Mouse (Mus musculus) olfactory bulb, adult 2 months (tissue): ENCODE results near the gene Ube2l3. TPM values are rescaled to one million over a fixed set of nuclear protein-coding genes. Genes with fewer than 3 reads are reported as not detected.
"Not testable (repeated sequence)": the region's sequence is repeated elsewhere in the genome, so short reads cannot be mapped to it uniquely, and the experiment has no call there.

Experiments used
- H3K27ac ChIP-seq: fragments of 200-500 bp; 2 replicates; pipeline ENCODE4 v1.5.1; 2012; ENCODE audit warnings: low read depth, low read length; ENCODE audit not compliant: insufficient read depth
- H3K4me1 ChIP-seq: fragments of 200-500 bp; 2 replicates; pipeline ENCODE4 v1.6.1; 2012; ENCODE audit warnings: low read length; ENCODE audit not compliant: control insufficient read depth, insufficient read depth
- H3K4me3 ChIP-seq: fragments of 200-500 bp; 2 replicates; pipeline ENCODE4 v1.5.1; 2012; ENCODE audit warnings: mild to moderate bottlenecking, low read depth, low read length, moderate library complexity; ENCODE audit not compliant: insufficient read depth
- CTCF ChIP-seq: fragments of 200-500 bp; IDR thresholded peaks from 2 replicates; pipeline ENCODE4 v1.5.1; 2012; ENCODE audit warnings: low read depth, mild to moderate bottlenecking, low read length, moderate library complexity; ENCODE audit not compliant: insufficient read depth
- POLR2A ChIP-seq: fragments of 200-500 bp; IDR thresholded peaks from 2 replicates; pipeline ENCODE4 v1.6.1; 2012; ENCODE audit warnings: mild to moderate bottlenecking, low read depth, low read length, moderate library complexity; ENCODE audit not compliant: insufficient read depth
- WGBS: fragments of 180-500 bp; shearing (Covaris S2); methylation state at CpG from one replicate; pipeline ENCODE4 v1.1.7; 2018; 5-methylcytosine and 5-hydroxymethylcytosine counted together
- polyA plus RNA-seq: library from polyadenylated mRNA; stranded (reverse); fragments of >200 nt; gene quantifications from 2 replicates; pipeline ENCODE4 v1.2.4, GENCODE M21; 2012; ENCODE audit warnings: low replicate concordance; ENCODE audit not compliant: missing spikeins, insufficient read depth, insufficient read length

Ube2l3 gene
- polyA plus RNA-seq, 1 experiment = not detected

DNA sequence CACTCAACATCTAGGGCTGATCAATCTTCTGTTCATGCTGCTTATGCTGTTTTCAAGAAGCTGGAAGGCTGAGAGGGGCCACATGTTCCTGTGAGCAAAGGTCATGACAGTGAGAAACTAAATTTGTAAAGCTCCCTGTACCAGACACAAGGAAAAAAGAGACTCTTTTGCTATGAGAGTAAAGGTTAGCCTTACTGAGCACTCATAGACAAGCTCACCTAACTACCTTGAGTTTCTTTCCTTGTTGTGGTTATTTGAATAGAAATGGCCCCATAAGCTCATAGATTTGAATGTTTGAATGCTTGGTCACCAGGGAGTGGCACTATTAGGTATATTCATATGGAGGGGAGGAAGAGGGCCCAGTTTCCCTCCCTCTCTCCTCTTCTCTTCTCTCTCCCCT, 35.3 kb downstream of the Ube2l3 start:
- Histone ChIP-seq H3K27ac (no peak overlapping the region), H3K4me3 (no peak overlapping the region), H3K4me1 (no peaks in the 10 kb centered on the region)
- TF ChIP-seq CTCF (no peak), POLR2A (no peak)

DNA sequence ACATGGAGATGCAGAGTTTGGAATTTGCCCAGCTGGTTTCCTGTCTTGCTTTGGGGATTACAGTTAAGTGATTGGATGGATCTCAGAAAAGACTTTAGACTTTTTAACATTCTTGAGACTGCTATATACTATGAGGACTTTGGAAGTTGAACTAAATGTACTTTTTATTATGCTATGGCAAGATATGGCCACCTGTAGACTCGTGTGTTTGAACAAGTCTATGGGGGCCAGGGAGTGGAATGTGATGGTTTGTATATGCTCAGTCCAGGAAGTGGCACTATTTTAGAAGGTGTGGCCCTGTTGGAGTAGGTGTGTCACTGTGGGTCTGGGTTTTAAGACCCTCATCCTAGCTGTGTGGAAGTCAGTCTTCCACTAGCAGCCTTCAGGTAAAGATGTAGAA, 37.0 kb downstream of the Ube2l3 start:
- H3K4me1 ChIP-seq = not testable (repeated sequence)

GRCm38 (mm10) chr16:17154346-17154745, 48.1 kb downstream of the Ube2l3 start:
- TF ChIP-seq POLR2A = no peak
- no peak for TF ChIP-seq CTCF

More for the DNA sequence above, 37.0 kb downstream of the Ube2l3 start:
- H3K27ac ChIP-seq, H3K4me3 ChIP-seq: not testable (repeated sequence)
- WGBS = 98% methylated on average over 1 of the region's 1 CpGs

GRCm38 (mm10) chr16:17151874-17152273, 50.6 kb downstream of the Ube2l3 start:
- H3K4me1 ChIP-seq = peaks cover 20% of the 10 kb centered on the region
- no peak overlapping the region for H3K4me3 ChIP-seq
- no peak for TF ChIP-seq CTCF
- no peak for TF ChIP-seq POLR2A
- 98% methylated on average over 4 of the region's 4 CpGs for WGBS
- no peak overlapping the region for H3K27ac ChIP-seq

More at GRCm38 (mm10) chr16:17154346-17154745, 48.1 kb downstream of the Ube2l3 start:
- H3K27ac ChIP-seq = peak overlapping the region; percentile 46; the same call in 1 of the 2 replicates
- peaks cover 3% of the 10 kb centered on the region; the same call in 1 of the 2 replicates for H3K4me1 ChIP-seq
- WGBS = 88% methylated on average over 2 of the region's 2 CpGs
- H3K4me3 ChIP-seq = no peak overlapping the region

DNA sequence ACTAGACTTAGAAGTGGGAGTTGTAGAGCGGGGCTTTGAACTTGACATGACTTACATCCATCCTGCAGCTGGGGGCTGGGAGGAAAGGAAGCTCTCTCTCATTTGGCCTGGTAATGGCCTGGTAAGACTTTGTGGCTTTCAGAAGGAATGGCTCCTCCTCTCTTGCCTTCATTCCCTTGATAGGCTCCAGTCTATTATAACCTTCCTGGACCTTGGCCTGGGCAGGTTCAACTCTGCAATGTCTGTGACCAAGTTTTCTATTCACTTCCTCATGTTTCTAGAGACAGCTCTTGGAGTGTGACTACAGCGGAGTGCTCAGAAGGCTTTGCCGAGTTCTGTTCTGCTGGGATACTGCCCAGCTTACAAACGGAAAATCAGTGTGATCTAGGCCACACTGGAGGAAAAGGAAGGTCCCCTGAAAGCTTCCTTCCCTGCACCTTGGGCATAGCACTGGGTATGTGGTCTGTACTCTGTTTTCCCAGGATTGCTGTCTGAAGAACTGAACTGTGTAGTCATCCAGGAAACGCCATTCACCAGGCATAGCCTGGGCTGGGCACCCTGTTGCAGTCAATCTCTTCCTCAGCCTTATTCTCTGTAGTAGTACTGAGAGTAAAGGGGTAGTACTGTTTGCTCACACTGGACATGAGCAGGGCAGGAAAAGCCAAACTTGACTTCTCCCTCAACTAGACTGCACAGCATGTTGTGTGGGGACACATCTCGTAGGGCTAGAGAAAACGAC, 51.8 kb downstream of the Ube2l3 start:
- 89% methylated on average over 7 of the region's 7 CpGs for WGBS
- H3K4me3 ChIP-seq = no peak overlapping the region
- TF ChIP-seq POLR2A (no peak), CTCF (no peak)
- H3K27ac ChIP-seq = no peak overlapping the region
- H3K4me1 ChIP-seq = peaks cover 21% of the 10 kb centered on the region

DNA sequence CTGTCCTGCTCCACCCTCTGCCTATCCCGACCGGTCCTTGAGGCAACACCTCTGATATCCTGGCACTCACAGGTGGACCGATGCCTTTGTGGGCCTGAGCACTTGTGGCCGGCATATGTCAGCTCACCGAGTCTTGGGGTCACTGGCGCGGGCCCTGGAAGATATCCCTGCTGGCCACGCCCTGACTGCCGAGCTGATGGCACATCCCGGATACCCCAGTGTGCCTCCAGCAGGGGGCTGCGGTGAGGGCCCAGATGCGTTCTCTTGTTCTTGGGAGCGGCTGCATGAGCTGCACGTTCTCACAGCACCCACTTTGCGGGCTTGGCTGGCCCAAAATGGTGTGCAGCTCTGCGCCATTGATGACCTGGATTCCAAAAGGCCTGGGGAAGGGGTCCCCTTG, 54.4 kb downstream of the Ube2l3 start:
- 23% methylated on average over 16 of the region's 16 CpGs for WGBS

DNA sequence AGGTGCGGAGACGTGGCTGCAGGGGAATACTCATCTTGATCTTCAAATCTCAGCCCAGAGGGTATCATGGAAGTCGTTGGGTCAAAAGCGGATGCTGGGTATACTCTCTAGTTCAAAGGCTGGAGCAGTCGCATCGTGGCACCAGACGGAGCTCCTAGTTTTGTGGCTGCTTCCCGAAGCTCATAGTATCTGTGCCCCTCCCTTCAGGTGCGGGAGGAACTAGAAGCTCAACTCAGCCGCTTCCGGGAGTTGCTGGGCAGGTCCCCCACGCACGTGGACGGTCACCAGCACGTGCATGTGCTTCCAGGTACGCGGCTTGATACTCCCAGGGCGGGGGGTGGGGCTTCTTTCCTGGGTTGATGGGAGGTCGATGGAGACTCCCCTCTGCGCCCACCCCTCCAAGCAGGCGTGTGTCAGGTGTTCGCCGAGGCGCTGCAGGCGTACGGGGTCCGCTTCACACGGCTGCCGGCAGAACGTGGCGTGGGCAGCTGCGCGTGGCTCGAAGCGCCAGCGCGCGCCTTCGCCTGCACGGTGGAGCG, 55.0 kb downstream of the Ube2l3 start:
- under 1% methylated on average over 41 of the region's 41 CpGs for WGBS
- no peak overlapping the region for H3K27ac ChIP-seq
- TF ChIP-seq CTCF = no peak
- TF ChIP-seq POLR2A = 0 out of 2 replicates have a peak, but pooled peaks have one; percentile 4

More for the DNA sequence above, 54.4 kb downstream of the Ube2l3 start:
- TF ChIP-seq CTCF = no peak
- peaks cover 18% of the 10 kb centered on the region for H3K4me1 ChIP-seq
- H3K4me3 ChIP-seq = peak overlapping the region; percentile 97
- no peak overlapping the region for H3K27ac ChIP-seq

DNA sequence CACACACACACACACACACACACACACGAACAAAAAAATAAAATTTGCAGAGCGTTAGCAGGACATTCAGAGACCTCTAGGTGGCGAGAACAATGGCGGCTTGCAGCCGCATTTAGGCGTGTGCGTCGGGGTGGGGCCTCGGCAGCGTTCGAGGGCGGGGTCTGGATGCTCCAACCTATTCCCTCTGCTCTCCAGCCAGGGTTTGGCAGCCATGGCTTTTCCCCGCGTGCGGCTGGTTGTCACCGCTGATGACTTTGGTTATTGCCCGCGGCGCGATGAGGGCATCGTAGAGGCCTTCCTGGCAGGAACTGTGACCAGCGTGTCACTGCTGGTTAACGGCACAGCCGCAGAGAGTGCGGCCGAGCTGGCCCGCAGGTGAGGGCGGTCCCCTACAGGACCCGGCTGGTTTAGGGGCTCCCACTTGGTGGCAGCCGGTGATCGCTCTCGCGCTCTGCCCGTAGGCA, 55.6 kb downstream of the Ube2l3 start, which contains the start of gene Ccdc116:
TSS of gene Ccdc116 (minus strand) at position 458 of the 464 bp plus-strand sequence.
- Histone ChIP-seq H3K4me1 (peaks cover 18% of the 10 kb centered on the region), H3K4me3 (peak within 1 kb of the TSS; percentile 97), H3K27ac (peak within 1 kb of the TSS; percentile 61; the same call in 1 of the 2 replicates)
- WGBS = under 1% methylated on average over 34 of the region's 34 CpGs
- TF ChIP-seq POLR2A = peak; percentile 31; the same call in 1 of the 2 replicates
- 0 out of 2 replicates have a peak, but pooled peaks have one; percentile 11 for TF ChIP-seq CTCF

More for the DNA sequence above, 55.0 kb downstream of the Ube2l3 start:
- H3K4me3 ChIP-seq = peak overlapping the region; percentile 97
- peaks cover 18% of the 10 kb centered on the region for H3K4me1 ChIP-seq

DNA sequence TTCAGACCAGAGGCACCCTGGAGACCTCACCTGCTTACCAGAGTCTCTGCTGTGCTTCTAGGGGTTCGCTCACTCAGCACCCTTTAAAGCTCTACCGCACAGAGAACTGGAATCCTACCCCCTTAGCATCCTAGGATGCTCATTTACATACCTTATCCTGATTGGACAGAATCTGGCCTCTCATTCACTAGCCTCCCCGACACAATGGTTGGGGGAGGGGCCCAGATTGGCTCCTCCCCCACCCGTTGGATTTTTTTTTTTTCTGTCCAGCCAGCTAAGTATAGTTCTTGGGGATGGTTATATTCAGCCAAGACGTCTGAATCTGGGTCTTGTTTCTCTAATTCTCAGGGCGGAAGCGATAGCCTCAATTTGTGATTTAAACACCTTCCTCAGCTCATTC, 58.1 kb downstream of the Ube2l3 start, which contains the start of gene Ydjc:
TSS of gene Ydjc (plus strand) at position 283 of the 400 bp plus-strand sequence.
- peaks cover 18% of the 10 kb centered on the region for H3K4me1 ChIP-seq
- H3K4me3 ChIP-seq = no peak within 1 kb of the TSS
- WGBS = 27% methylated on average over 7 of the region's 7 CpGs
- H3K27ac ChIP-seq = no peak within 1 kb of the TSS
- TF ChIP-seq CTCF (no peak), POLR2A (no peak)
